Mouse (Mus musculus) yolk sac, embryonic 10.5 days (tissue): ENCODE measurements at regions not wholly inside any gene's neighbourhood (a gene's known extent, or its start where the extent isn't known, plus 50 kb on each side); places are given as distances from the start of the nearest gene placed in this dataset.
"Not testable (repeated sequence)": the region's sequence is repeated elsewhere in the genome, so short reads cannot be mapped to it uniquely, and the experiment has no call there.

Experiments
- DNase-seq: peaks from one replicate; pipeline ENCODE4 v3.0.0-alpha.2; 2017; ENCODE audit warnings: low spot score

DNA sequence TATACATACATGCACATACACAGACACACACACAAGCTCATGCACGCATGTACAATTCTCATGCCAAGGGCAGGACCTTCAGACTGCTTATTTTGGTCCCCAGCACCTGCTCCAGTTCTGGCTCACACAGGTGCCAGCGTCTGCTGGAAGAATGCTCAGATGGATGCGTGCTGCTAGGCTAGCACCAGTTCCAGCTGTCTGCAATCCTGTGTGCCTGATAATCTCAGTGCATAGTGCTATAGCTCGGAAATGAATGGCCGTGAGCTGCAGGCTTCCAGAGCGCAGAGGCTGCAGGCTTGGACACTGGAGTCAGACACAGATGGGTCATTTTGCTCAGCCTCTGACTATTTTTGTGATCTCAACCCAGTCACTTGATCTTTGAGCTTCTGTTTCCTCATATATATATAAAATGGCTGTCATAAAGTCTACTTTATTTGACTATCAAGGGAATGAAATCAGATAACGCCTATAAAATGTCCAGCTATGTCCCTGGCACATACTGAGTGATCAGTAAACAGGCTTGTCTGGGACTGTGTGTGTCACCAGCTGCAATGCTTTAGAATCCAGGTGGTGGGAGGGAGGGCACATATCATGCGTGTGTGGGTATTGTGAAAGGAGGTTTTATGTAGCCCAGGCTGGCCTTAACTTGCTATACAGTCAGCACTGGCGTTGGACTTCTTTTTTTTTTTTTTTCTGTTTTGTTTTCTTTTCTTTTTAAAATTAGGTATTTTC is 91.7 kb upstream of the Eif4g2 start:
- no peak for DNase-seq

DNA sequence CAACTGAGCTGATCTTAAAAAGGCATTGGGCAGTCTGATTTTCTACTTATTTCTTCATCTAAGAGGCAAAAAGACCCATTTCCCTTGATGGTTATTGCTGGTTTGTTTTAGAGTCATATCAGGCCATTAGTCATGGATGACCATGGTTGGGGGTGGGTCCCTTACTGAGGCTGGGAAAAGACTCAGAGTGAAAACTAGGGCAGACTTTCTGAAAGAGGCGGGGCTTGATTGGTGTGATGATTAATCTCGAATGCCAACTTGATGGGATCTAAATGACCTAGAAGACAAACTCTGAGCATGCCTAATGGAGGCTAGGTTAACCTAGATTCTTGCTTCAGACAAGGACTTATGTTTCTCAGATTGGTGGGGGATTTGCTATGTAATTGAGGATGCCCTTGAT is 89.2 kb upstream of the Eif4g2 start:
- DNase-seq = no peak

GRCm38 (mm10) chr7:111168546-111169233 is 85.9 kb upstream of the Eif4g2 start:
- DNase-seq = not testable (repeated sequence)

DNA sequence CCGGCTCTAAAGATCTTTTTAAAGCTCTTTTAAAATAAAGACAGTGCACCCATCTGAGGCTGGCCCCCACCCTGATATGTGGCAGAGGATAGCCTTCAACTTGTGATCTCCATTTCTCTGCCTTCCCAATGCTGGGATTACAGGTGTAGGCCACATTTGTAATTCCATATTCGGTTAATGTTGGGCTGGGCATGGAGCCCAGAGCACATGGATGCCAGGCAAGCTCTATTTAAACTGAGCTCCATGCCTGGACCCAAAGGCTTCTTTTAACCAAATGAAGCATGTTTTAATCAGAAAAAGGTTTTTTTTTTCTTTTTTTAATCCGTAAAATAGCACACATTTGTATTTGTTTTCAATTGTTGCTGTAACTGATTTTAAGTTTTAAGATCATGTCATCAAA is 82.2 kb upstream of the Eif4g2 start:
- DNase-seq = no peak

- no peak for DNase-seq
These were observed 81.4 kb upstream of the Eif4g2 start for GRCm38 (mm10) chr7:111164276-111164675.

DNA sequence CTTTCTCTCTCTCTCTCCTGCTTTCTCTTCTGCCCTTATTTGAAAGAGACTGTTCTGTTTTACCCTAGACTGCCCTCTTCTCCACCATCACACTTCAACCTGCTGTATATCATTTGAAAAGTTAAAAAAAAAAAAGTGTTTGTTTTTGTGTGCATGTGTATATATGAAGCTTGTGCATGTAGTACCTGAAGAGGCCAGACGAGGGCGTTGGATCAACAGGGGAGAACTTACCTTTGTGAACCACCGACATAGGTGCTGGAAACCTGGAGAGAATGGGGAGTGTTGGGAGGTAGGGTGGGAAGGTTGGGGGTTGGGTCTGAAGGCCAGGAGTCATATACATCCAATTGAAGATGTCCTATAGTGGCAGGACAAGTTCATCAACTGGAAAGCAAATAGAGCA is 81.0 kb upstream of the Eif4g2 start:
- DNase-seq = no peak

- no peak for DNase-seq
These were observed 80.5 kb upstream of the Eif4g2 start for GRCm38 (mm10) chr7:111163321-111163720.

- DNase-seq = no peak
These were observed 76.0 kb upstream of the Eif4g2 start for GRCm38 (mm10) chr7:111158791-111159286.

- DNase-seq = no peak
These were observed 75.0 kb upstream of the Eif4g2 start for GRCm38 (mm10) chr7:111157754-111158325.

GRCm38 (mm10) chr7:111157287-111157686 is 74.5 kb upstream of the Eif4g2 start:
- no peak for DNase-seq

DNA sequence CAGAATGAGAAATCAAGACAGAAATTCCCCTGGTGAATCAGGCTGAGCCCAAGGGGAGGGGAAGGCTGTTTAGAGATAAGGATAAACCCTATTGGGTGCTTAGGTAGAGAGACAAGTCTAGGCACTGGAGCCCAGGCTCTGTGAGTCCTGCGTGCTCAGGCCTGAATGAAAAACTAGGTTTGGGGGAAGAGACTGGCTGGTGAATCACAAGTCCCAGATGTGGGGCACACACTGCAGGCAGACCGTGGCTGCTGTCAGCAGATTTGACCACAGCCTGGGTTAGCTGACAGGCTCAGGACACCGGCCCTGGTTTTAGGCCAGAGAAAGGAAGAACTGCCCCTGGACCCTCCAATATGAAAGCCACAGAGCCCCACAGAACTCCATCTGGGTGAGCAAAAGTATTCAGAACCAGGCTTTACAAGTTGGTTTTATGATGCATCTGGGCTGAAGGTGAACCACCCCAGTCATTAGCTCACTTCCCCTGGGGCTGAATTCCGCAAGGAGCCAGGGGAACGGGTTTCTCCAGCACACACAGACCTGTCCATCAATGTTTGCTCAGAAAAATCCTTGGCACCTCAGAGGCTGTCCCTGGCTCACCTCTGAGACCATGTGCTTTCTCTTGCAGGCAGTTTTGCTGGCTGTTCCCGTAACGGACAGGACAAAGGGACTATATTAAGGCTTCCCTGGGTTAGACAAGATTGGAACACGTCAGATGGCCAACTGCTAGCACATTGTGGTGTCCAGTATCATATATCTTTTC is 73.8 kb upstream of the Eif4g2 start:
- no peak for DNase-seq

- DNase-seq = no peak
These were observed 73.2 kb upstream of the Eif4g2 start for GRCm38 (mm10) chr7:111155995-111156394.

- no peak for DNase-seq
These were observed 71.4 kb upstream of the Eif4g2 start for GRCm38 (mm10) chr7:111154217-111154616.

DNA sequence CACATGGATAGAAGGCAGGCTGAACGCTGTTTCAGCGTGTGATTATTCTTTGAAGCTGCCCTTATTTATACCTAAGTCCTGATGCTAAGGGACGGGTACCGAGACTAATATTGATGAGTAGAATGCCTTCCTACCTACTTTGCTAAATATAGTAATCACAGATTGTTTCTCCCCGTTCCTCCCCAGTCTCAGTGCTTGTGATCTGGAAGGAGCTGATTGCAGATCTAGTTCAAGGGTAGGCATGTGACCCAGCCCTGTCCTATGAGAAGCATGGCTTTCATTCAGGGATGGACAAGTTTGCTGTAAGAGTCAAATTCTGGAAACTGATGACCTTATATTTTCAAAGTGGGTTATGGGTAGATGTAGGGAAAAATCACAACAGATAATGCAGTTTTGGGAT is 67.7 kb upstream of the Eif4g2 start:
- DNase-seq = no peak

- no peak for DNase-seq
These were observed 67.3 kb upstream of the Eif4g2 start for GRCm38 (mm10) chr7:111150115-111150514.

DNA sequence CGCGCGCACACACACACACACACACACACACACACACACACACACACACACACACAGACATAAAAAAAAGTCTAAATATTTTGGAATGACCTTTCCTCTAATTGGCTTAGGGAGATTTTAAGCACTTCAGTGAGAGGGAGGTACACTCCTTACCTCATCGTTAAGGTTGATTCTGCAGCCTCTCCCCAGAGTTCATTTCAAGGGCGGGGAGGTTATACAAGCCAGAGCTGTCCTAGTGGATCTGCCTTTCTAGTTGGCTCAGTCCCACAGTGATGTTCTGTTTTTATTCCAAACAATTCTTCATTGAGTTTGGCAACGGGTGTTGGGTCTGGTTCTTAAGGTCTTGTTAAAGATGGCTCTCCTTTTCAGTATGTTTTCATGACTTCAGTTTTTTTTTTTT is 64.8 kb upstream of the Eif4g2 start:
- no peak for DNase-seq

GRCm38 (mm10) chr7:111146670-111147069 is 63.8 kb upstream of the Eif4g2 start:
- DNase-seq = no peak

GRCm38 (mm10) chr7:111144216-111144615 is 61.4 kb upstream of the Eif4g2 start:
- no peak for DNase-seq

DNA sequence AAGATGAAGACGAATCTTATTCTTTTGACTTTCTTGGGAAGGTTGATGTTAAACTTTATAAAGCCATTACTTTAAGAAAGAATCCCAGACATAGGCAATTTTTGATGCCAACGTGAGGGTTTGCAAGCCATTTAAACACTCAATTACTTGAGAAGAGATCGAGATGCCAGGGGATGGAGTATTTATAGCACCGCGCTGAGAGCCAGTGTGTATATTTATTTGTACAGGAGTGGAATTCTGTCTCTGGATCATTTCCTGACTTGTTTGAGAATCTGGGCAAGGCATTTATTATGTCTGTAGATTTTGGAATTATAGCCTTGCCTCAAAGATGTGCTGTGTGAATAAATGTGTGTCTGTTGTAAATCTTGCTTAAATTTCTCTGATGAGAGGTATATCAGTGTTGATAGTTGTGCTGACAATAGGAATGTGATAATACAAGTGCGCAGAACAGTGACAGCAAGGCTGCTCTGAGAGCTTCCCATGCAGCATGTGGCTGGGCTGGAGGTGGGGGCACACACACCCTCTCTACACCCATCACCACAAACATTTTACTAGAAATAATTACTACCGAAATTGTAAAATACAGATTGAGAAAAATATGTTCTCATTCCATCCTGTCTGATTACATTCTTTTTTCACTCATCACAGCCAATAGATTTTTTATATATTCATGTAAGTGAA is 58.6 kb upstream of the Eif4g2 start:
- DNase-seq = no peak

GRCm38 (mm10) chr7:111138038-111138437 is 55.2 kb upstream of the Eif4g2 start:
- DNase-seq = no peak

- no peak for DNase-seq
These were observed 53.3 kb upstream of the Eif4g2 start for GRCm38 (mm10) chr7:111136066-111136639.

DNA sequence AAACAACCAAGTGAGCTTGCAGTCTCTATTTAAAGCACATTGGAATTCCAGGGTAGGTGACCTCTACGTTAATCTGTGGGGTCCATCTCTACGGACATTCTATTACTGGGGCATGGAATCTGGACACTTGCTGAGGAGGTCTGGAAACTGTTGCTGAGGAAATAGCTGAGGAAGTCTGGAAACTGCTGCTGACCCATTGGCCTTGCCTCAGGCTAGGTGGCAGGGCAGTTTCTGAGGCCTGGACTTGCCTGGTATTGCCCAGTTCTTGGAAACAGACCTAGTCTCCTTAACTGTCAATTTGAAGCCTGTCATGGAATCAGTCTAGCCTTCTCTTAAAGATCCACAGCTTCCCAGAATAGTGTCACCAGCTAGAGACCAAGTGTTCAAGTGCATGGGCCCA is 51.7 kb upstream of the Eif4g2 start:
- DNase-seq = no peak
